Mouse (Mus musculus) cerebellum, adult 9-10 months (tissue): ENCODE data around the gene Dyrk1a.
A peak's percentile ranks its signal among the peaks of the same experiment; 100 is the strongest.

Source experiments
- DNase-seq: peaks from one replicate; pipeline ENCODE4 v3.0.0; 2022

The Dyrk1a gene

GRCm38 (mm10) chr16:94569229-94570176, at the start of gene Dyrk1a:
Gene Dyrk1a (plus strand): TSS chr16:94570010.
- peak; percentile 99 for DNase-seq

GRCm38 (mm10) chr16:94523594-94524377, 46.0 kb upstream of the Dyrk1a start:
- DNase-seq = no peak

- DNase-seq = no peak
Observed at GRCm38 (mm10) chr16:94524691-94525090, 45.1 kb upstream of the Dyrk1a start.

- no peak for DNase-seq
Observed at GRCm38 (mm10) chr16:94525955-94526343, 43.9 kb upstream of the Dyrk1a start.

- DNase-seq = peak; percentile 95
Observed at GRCm38 (mm10) chr16:94526344-94527151, 43.3 kb upstream of the Dyrk1a start, which contains the start of gene Vps26c. Gene Vps26c (minus strand): TSS chr16:94526830.

GRCm38 (mm10) chr16:94527152-94527534, 42.7 kb upstream of the Dyrk1a start:
- DNase-seq = no peak

- no peak for DNase-seq
Observed at GRCm38 (mm10) chr16:94527546-94527945, 42.3 kb upstream of the Dyrk1a start.

GRCm38 (mm10) chr16:94531268-94531667, 38.5 kb upstream of the Dyrk1a start:
- DNase-seq = no peak

GRCm38 (mm10) chr16:94533679-94534078, 36.1 kb upstream of the Dyrk1a start:
- no peak for DNase-seq

GRCm38 (mm10) chr16:94535716-94536115, 34.1 kb upstream of the Dyrk1a start:
- DNase-seq = no peak

- peak; percentile 83 for DNase-seq
Observed at GRCm38 (mm10) chr16:94536417-94537158, 33.2 kb upstream of the Dyrk1a start.

- DNase-seq = no peak
Observed at GRCm38 (mm10) chr16:94537159-94537527, 32.7 kb upstream of the Dyrk1a start.

- DNase-seq = no peak
Observed at GRCm38 (mm10) chr16:94540140-94540539, 29.7 kb upstream of the Dyrk1a start.

- DNase-seq = no peak
Observed at GRCm38 (mm10) chr16:94542898-94543297, 26.9 kb upstream of the Dyrk1a start.

- DNase-seq = no peak
Observed at GRCm38 (mm10) chr16:94544540-94545105, 25.2 kb upstream of the Dyrk1a start.

- DNase-seq = no peak
Observed at GRCm38 (mm10) chr16:94545781-94546562, 23.8 kb upstream of the Dyrk1a start.

- no peak for DNase-seq
Observed at GRCm38 (mm10) chr16:94549813-94550212, 20.0 kb upstream of the Dyrk1a start.

GRCm38 (mm10) chr16:94551934-94552333, 17.9 kb upstream of the Dyrk1a start:
- no peak for DNase-seq

GRCm38 (mm10) chr16:94555346-94555745, 14.5 kb upstream of the Dyrk1a start:
- no peak for DNase-seq

GRCm38 (mm10) chr16:94556228-94556627, 13.6 kb upstream of the Dyrk1a start:
- DNase-seq = no peak

- DNase-seq = no peak
Observed at GRCm38 (mm10) chr16:94559282-94559681, 10.5 kb upstream of the Dyrk1a start.
